Mouse (Mus musculus): Measurements from ENCODE around the gene Jam3.

The Jam3 gene

GRCm38 (mm10) chr9:27154763-27155530, at the start of gene Jam3:
Jam3 (minus strand) TSS chr9:27155421.
- DNase-seq (ENCODE audit: low read depth): no peak

- DNase-seq (ENCODE audit: low read depth): no peak
These were observed 49.0 kb upstream of the Jam3 start for GRCm38 (mm10) chr9:27204201-27204600.

GRCm38 (mm10) chr9:27203134-27203533, 47.9 kb upstream of the Jam3 start:
- DNase-seq (ENCODE audit: low read depth): no peak

- no peak for DNase-seq (ENCODE audit: low read depth)
These were observed 46.4 kb upstream of the Jam3 start for GRCm38 (mm10) chr9:27201472-27202219.

- peak; percentile 7 for DNase-seq (ENCODE audit: low read depth)
These were observed 38.4 kb upstream of the Jam3 start for GRCm38 (mm10) chr9:27193592-27194080.

- peak; percentile 63 for DNase-seq (ENCODE audit: low read depth)
These were observed 37.8 kb upstream of the Jam3 start for GRCm38 (mm10) chr9:27192761-27193591.

- peak; percentile 78 for DNase-seq (ENCODE audit: low read depth)
These were observed 37.0 kb upstream of the Jam3 start for GRCm38 (mm10) chr9:27192001-27192760.

GRCm38 (mm10) chr9:27191501-27191981, 36.3 kb upstream of the Jam3 start:
- no peak for DNase-seq (ENCODE audit: low read depth)

GRCm38 (mm10) chr9:27190461-27190860, 35.2 kb upstream of the Jam3 start:
- no peak for DNase-seq (ENCODE audit: low read depth)

GRCm38 (mm10) chr9:27189306-27189705, 34.1 kb upstream of the Jam3 start:
- DNase-seq (ENCODE audit: low read depth): no peak

GRCm38 (mm10) chr9:27188677-27189241, 33.5 kb upstream of the Jam3 start:
- DNase-seq (ENCODE audit: low read depth): no peak

- DNase-seq (ENCODE audit: low read depth): no peak
These were observed 30.6 kb upstream of the Jam3 start for GRCm38 (mm10) chr9:27185820-27186219.

GRCm38 (mm10) chr9:27182087-27182486, 26.9 kb upstream of the Jam3 start:
- no peak for DNase-seq (ENCODE audit: low read depth)

- no peak for DNase-seq (ENCODE audit: low read depth)
These were observed 25.3 kb upstream of the Jam3 start for GRCm38 (mm10) chr9:27180492-27180891.

- no peak for DNase-seq (ENCODE audit: low read depth)
These were observed 23.7 kb upstream of the Jam3 start for GRCm38 (mm10) chr9:27178935-27179334.

GRCm38 (mm10) chr9:27176154-27176553, 20.9 kb upstream of the Jam3 start:
- peak; percentile 68 for DNase-seq (ENCODE audit: low read depth)

- no peak for DNase-seq (ENCODE audit: low read depth)
These were observed 20.5 kb upstream of the Jam3 start for GRCm38 (mm10) chr9:27175682-27176081.

- DNase-seq (ENCODE audit: low read depth): no peak
These were observed 20.0 kb upstream of the Jam3 start for GRCm38 (mm10) chr9:27175241-27175640.

GRCm38 (mm10) chr9:27174079-27174478, 18.9 kb upstream of the Jam3 start:
- no peak for DNase-seq (ENCODE audit: low read depth)

GRCm38 (mm10) chr9:27173646-27174045, 18.4 kb upstream of the Jam3 start:
- no peak for DNase-seq (ENCODE audit: low read depth)

GRCm38 (mm10) chr9:27172839-27173238, 17.6 kb upstream of the Jam3 start:
- no peak for DNase-seq (ENCODE audit: low read depth)
